12 mouse cellular contexts compared by ENCODE assay signal in the genomic region with DNA sequence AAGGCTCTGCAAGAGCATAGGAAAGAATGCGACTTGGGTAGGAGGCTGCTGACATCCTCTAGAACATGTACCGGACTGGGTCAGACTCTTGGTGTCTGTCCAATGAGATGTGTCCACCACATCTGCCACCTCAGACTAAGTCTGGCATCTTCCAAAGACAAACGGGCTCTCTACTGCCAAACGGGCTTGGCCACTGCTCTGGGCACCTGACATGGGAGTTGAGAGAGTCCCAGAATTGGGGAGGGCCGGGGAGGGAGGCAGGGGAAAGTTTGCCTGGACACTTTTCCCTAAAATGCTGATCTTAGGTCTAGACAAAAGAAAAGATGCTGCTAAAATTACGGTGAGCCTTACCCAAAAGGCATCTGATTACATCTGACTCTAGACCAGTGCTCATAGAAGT. TPM values are rescaled to one million over a fixed set of nuclear protein-coding genes. Genes with fewer than 3 reads are reported as not detected.
"Had no signal": no experiment of that assay in that cellular context is flagged by ENCODE, and none has a peak within 500 bp of the region (broad histone marks: within the 10 kb centered on the region; RNA-seq: fewer than 3 reads in every experiment).

No protein-coding gene starts in this region.

- H3K27ac ChIP-seq: kidney, embryonic 15.5 days; liver, embryonic 15.5 days; neural tube, embryonic 13.5 days; stomach, embryonic 15.5 days had no signal

- DNase-seq: lung, adult 2 months; lung, postnatal 36 days; midbrain, embryonic 14.5 days; spleen, adult 18-20 months; thymus, adult 2 months; thymus, postnatal 25 days had no signal

- H3K4me3 ChIP-seq: kidney, embryonic 15.5 days; liver, embryonic 15.5 days; neural tube, embryonic 13.5 days; stomach, embryonic 15.5 days had no signal

RNA-seq across cellular contexts. Expression of a gene that starts 36.5 kb away (rescaled TPM):
- total RNA-seq: megakaryocyte progenitor cell, adult 5-6 weeks; monocyte, adult 5-6 weeks had no signal
